Comparison of ENCODE assay signal across 18 mouse cellular contexts in genomic region chr8:78889708-78890107, GRCm38 (mm10).
DNase-seq lines count a peak whose midpoint lies in the region; ATAC-seq lines count a peak whose summit lies in the region.
"Had no signal": no experiment of that assay in that cellular context is flagged by ENCODE, and none has a peak within 500 bp of the region (broad histone marks: within the 10 kb centered on the region; RNA-seq: fewer than 3 reads in every experiment).

No protein-coding gene starts in this region.

- ATAC-seq in hematopoietic stem cell, adult 5-6 weeks (replicated peaks in 1 of 2; ENCODE audit: insufficient read depth in 1 of 2, low FRiP score in 2 of 2, low TSS enrichment in 1 of 2, low read depth in 1 of 2, poor library complexity in 2 of 2, severe bottlenecking in 2 of 2) = peak; percentile 87 to 91
- ATAC-seq: forebrain, embryonic 13.5 days; forebrain, postnatal 0 days; intestine, embryonic 16.5 days had no signal

- DNase-seq in 416B (ENCODE audit: low read depth) = peak; percentile 9
- peak; percentile 2 for DNase-seq in B cell, adult 2 months
- peak; percentile 5 for DNase-seq in splenic B cell, adult 2 months (ENCODE audit: low read depth, low spot score)
- DNase-seq in testis, postnatal 10 days (ENCODE audit: low spot score) = no peak
- no peak for DNase-seq in cerebellum, adult 11-12 months
- DNase-seq: adrenal gland, adult 2 months; cerebellum, adult 11 months; cerebellum, adult 9-11 months; cerebellum, postnatal 36 days; forebrain, postnatal 0 days; gastrocnemius, postnatal 36 days; heart, adult 2 months had no signal

- no peaks in the 10 kb centered on the region for H3K27me3 ChIP-seq in splenic B cell, adult 2 months (ENCODE audit: control insufficient read depth, insufficient read depth, low read length, poor library complexity, severe bottlenecking)
- H3K27me3 ChIP-seq: forebrain, embryonic 13.5 days; heart, embryonic 12.5 days; hindbrain, embryonic 15.5 days had no signal

- no peaks in the 10 kb centered on the region for H3K36me3 ChIP-seq in splenic B cell, adult 2 months (ENCODE audit: control insufficient read depth, insufficient read depth, low read length, poor library complexity, severe bottlenecking)
- H3K36me3 ChIP-seq: embryonic facial prominence, embryonic 10.5 days; heart, embryonic 12.5 days; hindbrain, embryonic 15.5 days had no signal

Comparison
In these comparisons a context has a peak if more than half of its experiments do, and no peak if none do; other contexts are left out.
1. DNase-seq: peak in 416B (single experiment), B cell, adult 2 months (2 of 2) and splenic B cell, adult 2 months (single experiment); none in testis, postnatal 10 days (single experiment) and cerebellum, adult 11-12 months (single experiment).